Mouse (Mus musculus) liver, adult 2 months (tissue): ENCODE measurements around the gene Glis3.

Experiments
- CTCF ChIP-seq: fragments of 200-500 bp; IDR thresholded peaks from 2 replicates; pipeline ENCODE4 v1.5.1; 2011; ENCODE audit warnings: low read depth, low read length, control low read depth
- POLR2A ChIP-seq: fragments of 200-500 bp; IDR thresholded peaks from 2 replicates; pipeline ENCODE4 v1.6.1; 2011; ENCODE audit warnings: low read length, control low read depth; ENCODE audit not compliant: insufficient read depth; ENCODE audit errors: extremely low read depth

GRCm38 (mm10) chr19:28591736-28592477, 88.0 kb downstream of the Glis3 start:
- TF ChIP-seq CTCF (no peak), POLR2A (no peak)
